Mouse (Mus musculus): ENCODE measurements around the gene Sema4c.

DNA sequence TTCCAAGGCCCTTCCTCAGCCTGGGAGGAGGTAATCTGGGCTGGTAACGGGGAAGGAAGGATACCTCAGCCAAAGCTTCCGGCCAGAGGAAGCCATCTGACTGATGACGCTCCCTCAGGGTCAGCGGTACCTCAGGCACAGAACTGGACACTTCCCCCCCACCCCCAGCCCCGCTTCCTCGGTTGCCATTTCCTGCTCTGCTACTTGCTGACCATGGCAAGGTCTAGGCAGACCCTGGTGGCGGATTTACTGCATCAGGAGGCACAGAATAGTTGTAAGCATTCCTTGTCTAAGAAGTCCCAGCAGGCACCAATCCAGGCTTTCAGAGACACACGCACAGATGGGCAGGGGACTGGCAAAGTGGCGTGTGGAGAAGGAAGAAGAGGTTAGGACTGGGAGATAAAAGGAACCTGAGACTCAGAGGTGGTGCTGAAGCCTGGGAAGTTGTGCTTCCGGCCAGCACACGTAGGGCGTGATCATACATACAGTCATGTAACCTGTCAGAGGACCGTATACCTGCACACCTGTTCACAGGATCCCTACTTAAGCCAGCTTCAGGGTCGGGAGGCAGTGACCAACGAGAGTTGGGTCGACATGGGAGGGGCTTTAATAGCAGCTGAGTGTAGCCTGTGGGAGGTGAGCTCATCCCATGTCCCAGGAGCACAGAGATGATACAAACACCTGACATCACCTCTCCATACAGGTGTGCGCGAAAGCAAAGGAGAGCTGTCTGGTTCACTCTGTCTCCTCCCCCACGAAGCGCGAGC is 3.3 kb downstream of the Sema4c start:
- TF ChIP-seq TAL1 (IDR thresholded peaks at IDR 0.05; ENCODE audit: low read length) = no peak
- TF ChIP-seq GATA1 (IDR thresholded peaks at IDR 0.05; ENCODE audit: low read length) = no peak
